Mouse (Mus musculus) olfactory bulb, adult 2 months (tissue): ENCODE data around the gene Ap1g2.

Source experiments
- CTCF ChIP-seq: fragments of 200-500 bp; IDR thresholded peaks from 2 replicates; pipeline ENCODE4 v1.5.1; 2012; ENCODE audit warnings: low read depth, mild to moderate bottlenecking, low read length, moderate library complexity; ENCODE audit not compliant: insufficient read depth
- POLR2A ChIP-seq: fragments of 200-500 bp; IDR thresholded peaks from 2 replicates; pipeline ENCODE4 v1.6.1; 2012; ENCODE audit warnings: mild to moderate bottlenecking, low read depth, low read length, moderate library complexity; ENCODE audit not compliant: insufficient read depth

GRCm38 (mm10) chr14:55101592-55101991 is 4.8 kb downstream of the Ap1g2 start:
- no peak for TF ChIP-seq POLR2A
- TF ChIP-seq CTCF = no peak
